Mouse (Mus musculus) heart, postnatal 0 days (tissue): ENCODE data around the gene Mif4gd.

Experiments used
- CTCF ChIP-seq: IDR thresholded peaks from 2 replicates; pipeline ENCODE4 v1.5.1; 2016; ENCODE audit warnings: antibody characterized with exemption, control low read depth, low read depth
- EP300 ChIP-seq: IDR thresholded peaks from 2 replicates; pipeline ENCODE4 v1.6.1; 2016; ENCODE audit warnings: antibody characterized with exemption, low read depth

DNA sequence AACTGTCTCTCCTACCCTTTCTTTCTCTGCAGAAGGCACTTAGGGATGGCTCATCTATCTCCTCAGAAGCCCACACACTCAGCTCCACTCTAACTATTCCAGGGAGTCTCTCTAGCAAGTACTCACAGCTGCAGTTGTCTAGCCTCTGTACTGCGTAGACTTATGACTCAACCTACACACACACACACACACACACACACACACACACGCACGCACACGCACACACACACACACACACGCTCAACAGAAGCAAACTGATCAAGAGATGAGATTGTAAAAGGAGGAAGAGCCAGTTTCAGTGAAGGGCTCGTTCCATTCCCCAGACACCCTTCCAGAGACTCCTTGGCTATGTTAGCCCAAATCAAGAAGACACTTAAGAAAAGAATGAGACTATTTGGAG is 45.8 kb upstream of the Mif4gd start:
- no peak for TF ChIP-seq EP300
- TF ChIP-seq CTCF: no peak
